Mouse (Mus musculus): ENCODE results near the gene Clca1.

GRCm38 (mm10) chr3:144974945-144975344 is 57.6 kb downstream of the Clca1 start, which contains the start of gene Clca4a:
- TF ChIP-seq CHD1 (IDR thresholded peaks at IDR 0.05; ENCODE audit: low read depth, low read length) (no peak), TCF12 (IDR thresholded peaks at IDR 0.05; ENCODE audit: low read depth, low read length) (no peak)

Data from MEL (cell line).